Mouse (Mus musculus) adrenal gland, adult 18-20 months (tissue): ENCODE results near the gene Slx4. TPM values are rescaled to one million over a fixed set of nuclear protein-coding genes. Genes with fewer than 3 reads are reported as not detected.
"Not testable (repeated sequence)": the region's sequence is repeated elsewhere in the genome, so short reads cannot be mapped to it uniquely, and the experiment has no call there.

ENCODE experiments used
- DNase-seq, 2 experiments: peaks; one replicate each; pipeline ENCODE4 v3.0.0; 2021 to 2022; ENCODE audit warnings: low spot score in 2 of 2
- long read RNA-seq, 2 experiments: library from polyadenylated mRNA; stranded (forward); transcript quantifications; one replicate each; pipeline ENCODE4 v2.0.0; 2021
- total RNA-seq, 2 experiments: library from RNA; stranded (reverse); gene quantifications; 1 replicate in 1 of 2; 2 replicates in 1 of 2; pipeline ENCODE4 v1.2.3; 2021

The Slx4 gene
- 10 to 100 TPM; 21.7 to 36.3 TPM for total RNA-seq
- long read RNA-seq, experiment 1, partial matches to known transcripts = 1 of 3 reads
- long read RNA-seq, experiment 1, other reads (novel, unspliced or antisense) = 2 of 3 reads
- long read RNA-seq, experiment 2, partial matches to known transcripts = 7 of 7 reads
- long read RNA-seq, experiment 2, other reads (novel, unspliced or antisense) = 0 of 7 reads

DNA sequence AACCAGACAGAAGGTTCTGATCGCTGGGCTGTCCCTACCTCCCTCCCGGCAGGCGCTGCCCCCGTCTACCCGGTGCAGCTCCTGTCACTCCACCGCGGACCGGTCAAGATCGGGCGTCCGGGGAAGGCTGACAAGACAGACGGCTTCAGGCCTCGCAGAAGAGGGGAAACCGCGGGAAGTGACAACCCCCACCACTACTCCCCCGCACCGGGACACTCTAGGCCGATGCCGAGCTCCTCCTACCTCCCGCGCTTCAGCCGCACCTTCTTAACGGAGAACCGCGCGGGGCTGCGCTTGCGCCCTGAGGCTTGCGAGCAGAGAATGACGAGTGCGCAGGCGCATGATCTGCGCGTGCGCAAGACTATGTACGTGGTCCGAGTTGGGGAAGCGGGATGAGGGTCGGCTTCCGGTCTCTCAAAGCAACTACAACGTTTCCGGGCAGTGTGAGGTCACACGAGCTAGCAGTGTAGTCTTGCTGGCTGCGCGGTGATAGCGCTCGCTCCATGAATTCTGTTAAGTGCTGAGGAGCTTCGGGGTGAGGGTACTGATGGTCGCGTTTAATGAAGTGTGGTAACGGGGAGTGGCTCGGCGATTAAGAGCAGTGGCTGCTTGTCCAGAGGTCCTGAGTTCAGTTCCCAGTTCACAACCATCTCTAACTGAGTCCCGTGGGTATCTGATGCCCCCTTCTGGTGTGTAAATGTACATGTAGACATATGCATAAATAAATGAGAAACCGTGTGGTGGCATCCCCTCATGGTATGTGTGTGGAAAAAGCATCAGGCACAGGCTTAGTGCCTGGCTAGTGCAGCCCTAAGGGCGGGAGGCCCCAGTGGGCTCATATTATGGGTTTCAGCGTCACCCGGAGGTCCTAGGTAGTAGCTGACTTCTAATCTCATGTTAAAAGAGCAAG is at the start of gene Slx4:
TSS of gene Slx4 (minus strand) at position 282 of the 910 bp plus-strand sequence.
- DNase-seq = peak; percentile 93 to 94

GRCm38 (mm10) chr16:4052601-4053000 is 49.0 kb upstream of the Slx4 start:
- no peak for DNase-seq

DNA sequence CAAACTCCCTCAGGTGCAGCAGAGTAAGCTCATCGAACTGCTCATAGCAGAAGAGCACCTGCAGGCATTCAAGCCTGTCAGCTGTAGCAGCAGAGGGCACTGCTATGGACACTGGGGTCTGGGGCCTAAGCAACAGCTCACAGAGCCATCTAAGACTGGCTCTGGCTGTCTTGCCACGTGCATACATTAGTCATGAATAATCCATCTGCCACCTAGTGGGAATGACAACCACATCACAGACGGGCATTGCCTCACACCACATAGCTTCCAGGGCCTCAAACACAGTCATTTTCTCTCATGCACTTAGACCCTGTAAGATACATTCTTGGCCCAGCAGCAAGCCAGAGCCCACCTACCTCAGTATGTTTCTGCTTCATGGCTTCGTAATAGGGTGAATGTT is 42.0 kb upstream of the Slx4 start:
- DNase-seq = no peak

DNA sequence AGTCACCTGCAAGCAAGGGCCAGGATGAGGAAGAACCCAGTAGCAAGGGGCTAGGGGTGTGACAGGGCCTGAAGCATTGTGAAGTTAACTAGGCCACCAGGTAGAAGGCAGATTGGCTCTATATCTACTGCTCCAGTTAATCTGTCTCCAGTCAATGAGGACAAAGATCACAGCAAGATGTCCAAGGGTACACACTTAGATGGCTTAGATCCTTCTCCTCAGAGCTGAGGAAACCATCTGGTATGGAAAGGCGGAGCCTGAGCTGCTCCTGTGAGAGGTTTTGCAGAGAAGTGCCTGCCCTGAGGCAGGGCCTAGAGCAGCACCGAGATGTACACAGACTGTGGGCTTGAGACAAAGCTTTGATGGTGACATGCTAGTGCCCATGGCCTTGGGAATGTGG is 40.5 kb upstream of the Slx4 start:
- DNase-seq = no peak

DNA sequence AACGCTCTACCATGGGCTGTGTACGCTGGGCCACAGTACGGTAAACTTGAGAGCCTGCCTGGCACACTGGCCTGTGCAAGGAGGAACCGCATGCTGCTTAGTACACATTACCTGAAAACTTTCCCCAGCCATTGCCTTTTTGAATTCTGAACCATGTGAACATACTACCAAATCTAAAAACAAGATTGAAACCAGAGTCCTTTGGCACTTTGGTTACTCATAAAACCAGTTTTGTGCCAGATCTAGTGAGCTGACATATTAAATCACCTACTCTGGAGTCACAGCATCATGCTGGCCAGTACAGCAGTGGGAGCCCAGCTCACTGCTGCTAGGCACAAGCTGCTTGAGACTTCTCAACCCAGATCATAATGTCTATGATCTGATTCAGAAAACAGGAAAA is 38.1 kb upstream of the Slx4 start:
- no peak for DNase-seq

GRCm38 (mm10) chr16:4040206-4040605 is 36.6 kb upstream of the Slx4 start:
- DNase-seq = no peak

GRCm38 (mm10) chr16:4037690-4038089 is 34.1 kb upstream of the Slx4 start:
- DNase-seq = no peak

GRCm38 (mm10) chr16:4036807-4037206 is 33.2 kb upstream of the Slx4 start, which contains the start of gene Dnase1:
TSS of gene Dnase1 (plus strand) at chr16:4036942.
- DNase-seq = no peak

- no peak for DNase-seq
Measured at GRCm38 (mm10) chr16:4035575-4035974, 32.0 kb upstream of the Slx4 start.

DNA sequence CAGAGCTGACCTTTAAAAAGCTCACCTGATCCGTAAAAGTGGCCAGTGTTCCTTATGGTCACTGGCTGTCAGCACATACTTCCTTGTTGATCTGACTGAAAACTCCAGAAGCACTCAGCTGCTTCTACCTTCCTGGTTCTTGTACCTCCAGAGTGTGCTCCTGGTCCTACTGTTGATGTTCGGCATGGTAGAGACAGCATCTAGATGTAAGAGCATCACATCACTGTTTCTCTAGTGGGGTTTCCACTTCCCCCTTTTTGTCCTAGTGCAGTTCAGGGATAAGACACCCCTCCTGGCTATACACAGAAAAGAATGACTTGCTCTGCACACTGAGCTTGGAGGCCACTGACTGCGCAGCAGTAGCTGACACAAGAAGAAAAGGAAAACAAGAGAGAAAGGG is 30.9 kb upstream of the Slx4 start:
- no peak for DNase-seq

- DNase-seq = no peak
Measured at GRCm38 (mm10) chr16:4033971-4034370, 30.4 kb upstream of the Slx4 start.

GRCm38 (mm10) chr16:4032341-4032748 is 28.8 kb upstream of the Slx4 start:
- DNase-seq = peak in 1 of 2 experiments; percentile 31

GRCm38 (mm10) chr16:4031441-4032274 is 28.1 kb upstream of the Slx4 start:
- no peak for DNase-seq

- DNase-seq = no peak
Measured at GRCm38 (mm10) chr16:4030501-4030900, 26.9 kb upstream of the Slx4 start.

DNA sequence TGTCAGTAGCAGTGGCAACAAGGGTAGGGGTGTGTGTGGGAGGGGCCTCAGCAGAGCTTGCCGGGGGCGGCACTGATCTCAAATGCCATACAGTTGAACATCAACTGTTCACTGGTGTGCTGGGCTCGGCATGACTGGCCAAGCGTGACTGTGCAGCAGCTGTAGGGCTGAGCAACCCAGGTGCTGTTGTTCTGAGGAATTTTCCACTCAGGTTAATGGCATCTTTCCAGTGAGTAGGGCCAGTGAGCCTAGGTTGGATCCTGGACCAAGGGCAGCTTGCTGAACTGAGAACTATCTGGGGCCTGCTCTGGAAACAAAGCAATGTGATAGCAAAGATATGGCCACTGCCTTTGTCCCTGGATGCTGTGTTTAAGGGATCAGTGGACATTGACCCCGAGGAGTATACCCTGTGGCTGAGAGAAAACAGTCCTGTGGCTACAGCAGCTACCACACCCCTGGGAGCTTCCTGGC is 25.8 kb upstream of the Slx4 start:
- DNase-seq = no peak

DNA sequence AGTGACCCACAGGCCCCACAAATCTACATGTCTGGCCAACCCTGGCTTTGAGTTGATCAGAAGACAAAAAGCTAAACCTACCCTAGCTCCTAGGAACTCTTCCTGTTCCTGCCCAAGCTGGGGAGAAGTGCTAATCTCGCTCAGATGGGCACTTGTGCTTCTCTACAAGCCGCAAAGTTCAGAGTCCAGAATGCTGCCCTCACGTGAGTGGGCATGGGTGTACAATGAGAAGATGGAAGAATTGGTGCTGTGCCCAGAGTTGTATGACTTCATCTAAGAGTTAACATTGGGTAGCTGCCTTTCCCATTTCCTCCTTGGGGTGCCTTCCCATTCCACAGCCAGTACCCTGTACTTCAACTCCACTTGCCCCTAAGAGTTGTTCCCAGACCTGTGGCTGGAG is 23.6 kb upstream of the Slx4 start:
- DNase-seq = no peak

GRCm38 (mm10) chr16:4026672-4027071 is 23.1 kb upstream of the Slx4 start:
- DNase-seq = no peak

GRCm38 (mm10) chr16:4022719-4023118 is 19.1 kb upstream of the Slx4 start:
- no peak for DNase-seq

GRCm38 (mm10) chr16:4021241-4021640 is 17.7 kb upstream of the Slx4 start:
- DNase-seq = no peak

- not testable (repeated sequence) for DNase-seq
Measured at GRCm38 (mm10) chr16:4017466-4017865, 13.9 kb upstream of the Slx4 start.

GRCm38 (mm10) chr16:4016786-4017185 is 13.2 kb upstream of the Slx4 start:
- not testable (repeated sequence) for DNase-seq
